Mouse (Mus musculus): ENCODE data around the gene Cd59b.

Gene Cd59b

GRCm38 (mm10) chr2:104121681-104122504 is 52.2 kb downstream of the Cd59b start:
- DNase-seq, result no peak

GRCm38 (mm10) chr2:104122505-104123378 is 53.1 kb downstream of the Cd59b start, which contains the start of gene A930018P22Rik:
TSS of gene A930018P22Rik (plus strand) at chr2:104122769.
- DNase-seq, result peak; percentile 84

DNA sequence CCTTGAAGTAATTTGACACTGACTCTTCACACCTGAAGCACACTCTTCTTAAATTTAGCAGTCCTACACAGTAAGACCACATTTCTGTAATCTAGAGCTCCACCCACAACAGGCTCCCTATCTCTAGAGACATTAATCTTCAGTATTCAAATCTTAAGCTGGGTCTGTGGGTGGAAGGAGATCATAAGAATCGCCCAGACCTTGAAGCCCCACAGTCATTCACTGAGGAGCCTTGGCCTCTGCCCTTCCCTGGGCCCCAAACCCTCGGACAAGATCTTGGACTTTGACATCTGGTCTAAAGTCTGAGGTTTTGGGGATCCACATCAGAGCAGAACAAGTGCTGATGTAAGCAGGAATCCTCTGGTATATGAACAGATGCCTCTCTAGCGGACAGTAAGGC is 53.9 kb downstream of the Cd59b start:
- no peak for DNase-seq

GRCm38 (mm10) chr2:104124071-104124470 is 54.4 kb downstream of the Cd59b start:
- DNase-seq, result no peak

- DNase-seq, result no peak
Observed at GRCm38 (mm10) chr2:104128803-104129531, 59.3 kb downstream of the Cd59b start.

GRCm38 (mm10) chr2:104130165-104130564 is 60.5 kb downstream of the Cd59b start:
- DNase-seq, result no peak

DNA sequence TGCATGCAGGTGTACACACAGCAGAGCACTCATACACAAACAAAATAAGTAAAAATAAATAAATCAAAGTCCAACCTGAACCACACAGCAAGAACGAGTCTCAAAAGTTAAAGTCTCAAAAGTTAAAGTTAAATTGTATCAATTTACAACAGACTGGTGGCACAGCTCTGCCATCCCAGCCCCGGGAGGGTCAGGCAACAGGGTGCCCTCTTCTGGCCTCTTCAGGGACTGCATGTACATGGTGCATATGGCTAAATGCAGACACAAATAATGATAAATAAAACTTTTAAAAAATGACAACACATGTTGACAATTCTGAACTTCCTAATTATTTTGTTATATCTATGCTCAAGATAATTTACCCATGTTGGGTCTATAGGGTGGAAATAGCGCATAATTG is 61.3 kb downstream of the Cd59b start:
- DNase-seq, result no peak

GRCm38 (mm10) chr2:104132266-104132859 is 62.7 kb downstream of the Cd59b start:
- DNase-seq, result no peak

DNA sequence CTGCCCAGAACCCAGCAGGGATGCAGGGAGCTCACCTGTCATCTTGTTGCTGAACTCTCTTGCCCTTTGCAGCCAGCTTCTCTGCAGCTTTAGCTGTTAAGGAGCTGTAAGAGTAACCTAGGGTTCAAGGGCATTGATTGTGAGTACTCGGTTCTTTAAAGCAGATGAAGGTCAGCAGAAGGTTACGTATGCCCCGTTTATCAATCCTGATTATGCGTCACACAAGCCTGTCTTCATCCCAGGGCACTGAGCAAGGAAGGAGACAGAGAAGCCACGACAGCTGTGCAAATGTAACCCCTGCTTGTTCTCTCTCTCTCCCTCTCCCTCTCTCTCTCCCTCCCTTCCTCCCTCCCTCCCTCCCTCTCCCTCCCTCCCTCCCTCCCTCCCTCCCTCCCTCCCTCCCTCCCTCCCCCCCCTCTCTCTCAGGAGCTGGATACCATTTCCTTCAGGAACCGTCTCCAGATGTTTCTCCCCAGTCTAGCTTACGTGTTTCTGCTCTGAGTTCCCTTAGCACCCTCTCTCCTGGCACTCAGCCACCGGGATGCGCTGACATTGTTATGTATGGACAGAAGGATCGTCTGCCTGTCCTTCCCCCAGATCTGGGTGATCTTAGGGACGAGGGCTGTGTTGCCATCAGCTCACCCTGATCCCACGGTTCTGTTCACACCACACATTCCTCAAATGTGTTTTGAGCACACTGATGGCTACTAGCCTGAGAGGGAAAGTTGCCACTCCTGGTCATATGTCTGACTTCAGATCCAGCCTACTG is 63.6 kb downstream of the Cd59b start:
- DNase-seq, result no peak

DNA sequence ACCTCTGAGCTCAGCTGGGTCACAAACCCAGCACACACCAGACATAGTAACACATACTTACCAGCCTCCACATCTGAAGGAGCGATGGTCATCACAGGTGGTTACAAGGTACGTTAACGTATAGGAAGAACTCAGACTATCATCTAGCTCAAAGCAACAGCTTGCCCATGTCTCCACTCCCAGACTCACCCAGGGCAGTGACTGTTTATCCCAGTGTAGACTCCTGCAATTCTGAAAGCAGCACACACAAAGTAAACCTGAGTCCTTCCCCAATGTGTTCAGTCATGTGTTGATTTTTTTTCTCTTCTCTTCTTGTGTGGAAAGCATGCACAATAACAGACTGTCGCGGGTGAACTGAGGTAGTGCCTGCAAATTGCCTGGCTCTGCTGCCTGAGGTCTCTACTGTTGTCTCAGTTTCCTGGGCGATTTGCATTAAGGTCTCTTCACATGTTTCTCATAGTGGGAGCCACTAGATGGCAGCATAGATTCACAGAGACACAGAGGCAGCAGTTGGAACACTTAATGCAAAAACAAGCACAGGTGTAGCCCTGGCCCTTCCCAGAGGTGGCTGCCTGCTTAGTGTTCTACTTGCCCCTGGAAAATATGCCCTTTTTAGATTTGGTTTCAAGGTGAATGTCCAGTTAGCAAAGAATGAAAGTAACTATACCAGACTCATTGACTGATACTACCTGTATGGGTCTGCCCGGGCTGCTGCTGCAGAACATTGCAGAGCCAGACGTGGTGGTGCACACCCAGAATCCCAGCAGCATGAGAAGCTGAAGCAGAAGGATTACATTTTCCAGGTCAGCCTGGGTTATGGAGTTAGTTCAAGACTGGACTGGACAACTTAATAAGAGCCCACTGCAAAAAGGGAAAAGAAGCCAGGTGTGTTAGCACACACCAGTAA is 64.8 kb downstream of the Cd59b start:
- peak; percentile 46 for DNase-seq

DNA sequence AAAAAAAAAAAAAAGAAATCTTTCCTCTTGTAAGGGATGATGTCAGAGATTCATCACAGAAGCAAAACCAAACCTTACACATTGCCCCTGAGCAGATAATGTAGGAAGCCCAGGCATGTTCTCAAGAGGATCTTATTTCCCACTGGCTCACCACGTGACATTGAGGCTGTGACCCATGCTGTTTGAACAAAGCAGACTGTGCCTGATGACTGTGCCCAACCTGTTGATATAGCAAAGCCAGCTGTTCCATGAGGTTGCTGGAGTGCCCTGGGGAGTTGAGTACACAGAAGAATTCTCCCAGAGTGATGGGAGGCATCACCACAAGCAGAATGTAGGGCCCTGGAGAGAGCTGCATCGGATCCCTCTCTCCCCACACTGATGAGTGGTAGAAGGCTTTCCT is 66.3 kb downstream of the Cd59b start:
- DNase-seq, result no peak

Data from right cerebral cortex, postnatal 25 days (tissue).